Mouse (Mus musculus): ENCODE measurements around the gene Gm21954.

Gm21954 gene

GRCm38 (mm10) chr3:55472110-55472509, at the start of gene Gm21954:
TSS of gene Gm21954 (minus strand) at chr3:55472210.
- whole genome bisulfite sequencing, result 82% methylated on average over 2 of the region's 2 CpGs

DNA sequence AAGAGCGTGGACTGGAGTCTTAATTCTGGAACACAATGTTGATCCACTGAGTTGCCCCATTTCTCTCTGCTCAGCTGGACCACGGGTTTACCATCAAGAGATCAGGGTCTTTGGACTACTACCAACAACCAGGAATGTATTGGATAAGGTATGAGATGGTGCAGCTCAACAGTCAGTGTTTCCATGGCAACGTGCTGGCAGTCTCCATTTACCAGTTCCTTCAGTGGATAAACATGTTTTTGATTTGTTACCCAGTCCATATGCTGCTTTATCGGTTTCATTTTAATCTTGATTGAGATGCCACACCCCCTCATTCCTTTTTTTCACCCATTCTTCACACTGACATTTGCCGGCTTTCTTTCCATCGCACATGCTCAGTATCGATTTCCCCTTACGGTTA, 49.8 kb upstream of the Gm21954 start:
- 31% methylated on average over 8 of the region's 8 CpGs for WGBS

GRCm38 (mm10) chr3:55520240-55521180, 48.5 kb upstream of the Gm21954 start:
- WGBS, result 15% methylated on average over 12 of the region's 12 CpGs

DNA sequence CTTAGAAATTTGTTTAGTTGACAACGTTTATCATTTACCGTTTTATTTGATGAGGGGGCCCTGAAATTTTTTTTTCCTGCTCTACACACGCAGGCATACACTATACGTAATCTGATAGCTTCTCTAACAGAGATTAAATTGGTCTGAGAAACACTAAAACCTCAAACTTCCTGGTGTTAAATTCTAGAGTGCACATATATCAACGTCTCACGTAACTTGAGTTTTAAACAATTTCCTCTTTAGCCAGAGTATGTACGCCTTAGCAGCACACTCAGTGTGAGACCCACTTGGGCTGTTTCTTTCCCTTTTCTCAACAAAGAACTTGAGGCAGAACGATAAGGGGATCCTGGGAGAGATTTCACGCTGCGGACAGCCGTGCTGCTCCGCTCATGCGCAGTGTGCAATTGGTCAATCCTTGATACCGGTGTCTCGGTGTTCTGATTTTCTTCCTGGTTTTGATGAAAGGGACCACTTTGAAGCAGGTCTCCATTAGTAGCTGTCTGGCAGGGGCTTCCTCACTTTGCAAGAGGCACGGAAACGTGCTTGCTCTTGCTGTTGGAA, 45.5 kb upstream of the Gm21954 start:
- 81% methylated on average over 17 of the region's 17 CpGs for WGBS

DNA sequence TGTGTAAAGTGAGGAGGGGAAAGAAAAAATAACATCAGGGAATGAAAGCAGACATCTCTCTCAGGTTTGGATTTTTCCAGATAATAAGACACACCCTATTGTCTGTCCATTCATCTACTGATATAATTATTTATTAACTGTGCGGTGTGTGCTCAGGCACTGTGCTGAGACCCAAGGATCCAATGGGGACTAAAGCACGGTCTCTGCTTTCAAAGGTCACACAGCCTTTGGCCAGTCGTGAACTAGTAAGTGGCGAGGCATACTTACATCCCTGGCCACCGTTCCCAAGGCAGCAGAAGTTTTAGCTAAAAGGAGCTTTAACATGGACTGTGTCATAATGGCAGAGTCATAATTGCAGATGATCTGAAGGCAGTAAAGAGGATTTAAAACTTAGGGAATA, 44.0 kb upstream of the Gm21954 start:
- 76% methylated on average over 5 of the region's 5 CpGs for WGBS

- 36% methylated on average over 6 of the region's 6 CpGs for WGBS
These were observed 39.6 kb upstream of the Gm21954 start for GRCm38 (mm10) chr3:55511658-55512057.

GRCm38 (mm10) chr3:55510198-55510597, 38.2 kb upstream of the Gm21954 start:
- 46% methylated on average over 7 of the region's 7 CpGs for WGBS

DNA sequence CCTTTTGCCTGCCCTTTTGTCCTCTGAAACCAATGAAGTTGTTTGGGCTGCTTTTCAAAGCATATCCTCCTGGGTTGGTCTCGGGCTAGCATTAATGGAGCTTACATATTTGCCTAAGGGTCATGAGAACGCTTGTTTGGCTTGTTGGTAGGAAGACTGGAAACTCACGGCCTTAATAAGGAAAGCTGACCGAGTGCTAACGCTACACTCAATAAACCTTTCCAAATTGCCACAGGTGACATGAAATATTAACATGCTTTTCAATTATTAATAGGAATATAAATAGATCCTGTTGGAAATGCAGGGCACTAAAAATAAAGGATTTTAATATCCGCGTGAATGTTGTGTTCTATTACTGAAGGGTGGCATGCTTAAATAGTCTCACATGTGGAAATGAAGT, 27.3 kb upstream of the Gm21954 start:
- WGBS, result 80% methylated on average over 7 of the region's 7 CpGs

GRCm38 (mm10) chr3:55496462-55496941, 24.5 kb upstream of the Gm21954 start:
- WGBS, result 56% methylated on average over 9 of the region's 9 CpGs

DNA sequence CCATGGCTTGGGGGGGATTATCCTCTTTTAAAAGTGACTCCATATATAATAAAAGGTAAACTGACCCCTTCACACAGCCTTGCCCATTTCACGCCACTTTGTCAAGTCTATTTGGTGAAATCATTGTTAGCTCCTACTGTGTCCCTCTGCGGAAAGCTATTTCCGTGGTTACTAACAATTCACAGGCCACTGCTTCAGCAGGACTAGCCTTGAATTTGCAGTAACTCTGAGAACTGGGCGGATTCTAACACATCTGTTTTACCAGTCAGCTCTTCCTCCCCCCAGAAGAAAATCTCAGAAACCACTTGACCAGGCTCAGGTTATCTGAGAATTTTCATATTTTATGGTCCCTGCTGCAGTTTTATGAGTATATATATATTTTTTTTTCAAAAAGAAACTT, 23.9 kb upstream of the Gm21954 start:
- 67% methylated on average over 4 of the region's 4 CpGs for WGBS

DNA sequence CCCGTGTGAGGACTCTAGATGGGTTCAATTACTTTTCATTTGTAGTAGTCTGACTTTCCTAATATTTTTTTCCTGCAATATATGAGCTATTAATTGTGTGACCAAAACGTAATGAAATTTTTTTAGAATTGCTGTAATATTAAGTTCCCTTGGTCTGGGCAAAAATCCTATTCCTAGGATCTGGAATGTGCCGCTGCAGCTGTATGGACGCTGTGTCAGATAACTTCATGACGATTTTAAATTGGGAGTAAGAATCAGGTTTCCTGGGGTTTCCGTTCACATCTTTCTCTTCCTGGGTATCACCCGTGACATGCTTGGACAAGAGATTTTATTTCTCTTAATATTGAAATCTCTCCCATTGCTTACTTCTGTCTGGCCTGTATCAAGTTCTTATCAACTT, 23.2 kb upstream of the Gm21954 start:
- WGBS, result 86% methylated on average over 7 of the region's 7 CpGs

DNA sequence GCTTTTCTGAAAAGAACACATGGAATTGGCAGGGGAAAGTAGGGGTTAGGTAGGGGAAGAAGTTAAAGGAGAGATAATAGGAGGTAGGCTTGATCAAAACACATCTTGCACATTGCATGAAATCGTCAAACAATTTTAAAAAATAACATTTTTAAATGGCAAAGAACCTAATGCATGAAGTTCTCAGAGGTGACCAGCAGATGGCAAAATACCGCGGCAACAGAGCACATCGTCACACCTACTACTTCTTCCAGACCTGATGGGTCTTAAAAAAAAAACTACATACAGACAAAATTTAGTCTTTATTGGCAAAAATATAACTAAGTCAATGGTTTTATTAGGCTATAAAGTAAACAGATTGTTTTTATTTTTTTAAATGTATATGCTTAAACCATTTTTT, 22.3 kb upstream of the Gm21954 start:
- WGBS, result 18% methylated on average over 4 of the region's 4 CpGs

GRCm38 (mm10) chr3:55492021-55492420, 20.0 kb upstream of the Gm21954 start:
- 29% methylated on average over 6 of the region's 6 CpGs for WGBS

GRCm38 (mm10) chr3:55489231-55489990, 17.4 kb upstream of the Gm21954 start:
- 47% methylated on average over 12 of the region's 12 CpGs for WGBS

DNA sequence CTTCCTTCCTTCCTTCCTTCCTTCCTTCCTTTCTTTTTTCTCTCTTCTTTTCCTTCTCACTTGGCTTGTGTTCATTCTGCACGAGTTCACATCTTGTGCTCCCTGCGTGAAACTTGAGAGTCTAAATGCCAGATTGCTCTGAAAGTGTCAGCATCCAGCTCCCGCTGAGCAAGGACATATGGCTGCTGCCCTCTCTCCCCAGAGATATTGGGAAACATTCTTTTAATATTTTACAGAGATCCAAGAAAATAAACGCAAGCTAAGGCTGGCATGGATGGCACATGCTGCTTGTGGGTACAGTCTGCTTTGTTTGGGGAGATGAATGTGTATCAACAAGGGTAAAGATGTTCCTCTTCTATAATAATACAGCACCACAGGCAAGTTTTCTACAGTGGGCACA, 11.3 kb upstream of the Gm21954 start:
- WGBS, result 34% methylated on average over 4 of the region's 4 CpGs

- WGBS, result 64% methylated on average over 1 of the region's 1 CpGs
These were observed 9.1 kb upstream of the Gm21954 start for GRCm38 (mm10) chr3:55481140-55481539.

- 66% methylated on average over 4 of the region's 4 CpGs for WGBS
These were observed 7.3 kb upstream of the Gm21954 start for GRCm38 (mm10) chr3:55479306-55479705.

GRCm38 (mm10) chr3:55476694-55477093, 4.7 kb upstream of the Gm21954 start:
- 32% methylated on average over 7 of the region's 7 CpGs for WGBS

GRCm38 (mm10) chr3:55473146-55473545, 1.1 kb upstream of the Gm21954 start:
- 47% methylated on average over 6 of the region's 6 CpGs for WGBS

- 16% methylated on average over 9 of the region's 9 CpGs for WGBS
These were observed 5.7 kb downstream of the Gm21954 start for GRCm38 (mm10) chr3:55466348-55466747.

- 26% methylated on average over 8 of the region's 8 CpGs for WGBS
These were observed 6.2 kb downstream of the Gm21954 start for GRCm38 (mm10) chr3:55465785-55466184.

DNA sequence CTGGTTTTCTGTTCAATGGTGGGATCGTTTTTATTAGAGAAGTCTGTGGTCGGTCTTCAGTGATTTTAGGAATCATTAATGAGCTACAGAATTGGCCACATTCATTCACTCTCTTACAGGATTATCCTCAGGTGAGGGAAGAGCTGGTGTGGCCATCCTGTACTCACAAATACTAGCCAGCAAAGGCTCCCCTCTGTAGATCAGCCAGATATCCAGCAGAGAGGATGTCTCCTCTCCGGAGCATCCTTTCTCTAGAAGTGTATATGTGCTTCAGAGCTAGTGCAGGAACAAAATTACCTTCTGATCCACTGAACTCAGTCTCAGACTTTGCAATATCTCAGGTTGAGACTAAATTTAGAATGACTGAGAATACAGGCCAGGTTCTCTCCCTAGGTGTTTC, 7.8 kb downstream of the Gm21954 start:
- WGBS, result 25% methylated on average over 3 of the region's 3 CpGs
